Mouse (Mus musculus) kidney, postnatal 4 days (tissue): ENCODE measurements around the gene Sdk2.

Experiments
- DNase-seq, 2 experiments: peaks; one replicate each; pipeline ENCODE4 v3.0.0; 2021; ENCODE audit warnings: mixed read lengths in 2 of 2

Gene Sdk2

GRCm38 (mm10) chr11:113820005-113820404, 246.8 kb downstream of the Sdk2 start:
- no peak for DNase-seq

- DNase-seq = no peak
Measured at GRCm38 (mm10) chr11:113819001-113819400, 247.8 kb downstream of the Sdk2 start.

GRCm38 (mm10) chr11:113816971-113817548, 249.8 kb downstream of the Sdk2 start:
- no peak for DNase-seq

- DNase-seq = no peak
Measured at GRCm38 (mm10) chr11:113816439-113816838, 250.4 kb downstream of the Sdk2 start.

- DNase-seq = no peak
Measured at GRCm38 (mm10) chr11:113811546-113812339, 255.1 kb downstream of the Sdk2 start.

GRCm38 (mm10) chr11:113810638-113811545, 256.0 kb downstream of the Sdk2 start:
- peak; percentile 89 to 90 for DNase-seq

- peak; percentile 69 to 82 for DNase-seq
Measured at GRCm38 (mm10) chr11:113807086-113807485, 259.8 kb downstream of the Sdk2 start.

- DNase-seq = peak in 1 of 2 experiments; percentile 54
Measured at GRCm38 (mm10) chr11:113806382-113807077, 260.3 kb downstream of the Sdk2 start.

- no peak for DNase-seq
Measured at GRCm38 (mm10) chr11:113805974-113806373, 260.9 kb downstream of the Sdk2 start.

GRCm38 (mm10) chr11:113803321-113803941, 263.4 kb downstream of the Sdk2 start:
- DNase-seq = peak; percentile 55

GRCm38 (mm10) chr11:113802456-113802855, 264.4 kb downstream of the Sdk2 start:
- peak; percentile 81 to 86 for DNase-seq

- DNase-seq = no peak
Measured at GRCm38 (mm10) chr11:113800026-113800425, 266.8 kb downstream of the Sdk2 start.

- DNase-seq = peak in 1 of 2 experiments; percentile 30
Measured at GRCm38 (mm10) chr11:113799041-113799447, 267.8 kb downstream of the Sdk2 start.

GRCm38 (mm10) chr11:113798011-113798410, 268.8 kb downstream of the Sdk2 start:
- peak in 1 of 2 experiments; percentile 47 for DNase-seq

GRCm38 (mm10) chr11:113797014-113797983, 269.5 kb downstream of the Sdk2 start:
- peak in 1 of 2 experiments; percentile 40 for DNase-seq

GRCm38 (mm10) chr11:113795846-113796245, 271.0 kb downstream of the Sdk2 start:
- DNase-seq = no peak

- DNase-seq = peak in 1 of 2 experiments; percentile 37
Measured at GRCm38 (mm10) chr11:113791357-113792215, 275.3 kb downstream of the Sdk2 start.

- peak in 1 of 2 experiments; percentile 38 for DNase-seq
Measured at GRCm38 (mm10) chr11:113789101-113789500, 277.7 kb downstream of the Sdk2 start.

- peak; percentile 61 to 72 for DNase-seq
Measured at GRCm38 (mm10) chr11:113788183-113788789, 278.6 kb downstream of the Sdk2 start.
